Mouse (Mus musculus): Measurements from ENCODE around the gene Trmt112. TPM values are rescaled to one million over a fixed set of nuclear protein-coding genes. Genes with fewer than 3 reads are reported as not detected.

Gene Trmt112
- polyA plus RNA-seq, 1 experiment = 344 TPM

DNA sequence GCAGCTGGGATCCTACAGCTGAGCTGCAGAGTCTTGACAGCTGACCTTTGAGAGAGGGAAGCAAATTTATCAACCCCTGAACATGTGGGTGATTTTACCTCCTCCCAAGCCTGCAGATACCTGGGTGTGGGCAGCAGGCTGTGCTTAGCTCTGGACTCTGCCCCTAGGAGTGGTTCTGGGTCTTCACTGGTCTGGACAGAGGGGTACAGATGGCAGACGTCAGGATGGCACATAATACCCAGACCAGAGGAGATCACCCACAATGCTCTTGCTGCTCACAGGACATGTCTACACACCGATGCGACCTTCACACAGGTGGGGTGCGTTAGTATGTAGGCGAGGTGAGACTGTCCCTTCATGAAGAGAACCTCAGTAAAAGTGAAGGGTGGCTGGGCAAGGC lies 40.0 kb downstream of the Trmt112 start:
- TF ChIP-seq GATA1 (IDR thresholded peaks at IDR 0.05; ENCODE audit: low read length) = no peak

DNA sequence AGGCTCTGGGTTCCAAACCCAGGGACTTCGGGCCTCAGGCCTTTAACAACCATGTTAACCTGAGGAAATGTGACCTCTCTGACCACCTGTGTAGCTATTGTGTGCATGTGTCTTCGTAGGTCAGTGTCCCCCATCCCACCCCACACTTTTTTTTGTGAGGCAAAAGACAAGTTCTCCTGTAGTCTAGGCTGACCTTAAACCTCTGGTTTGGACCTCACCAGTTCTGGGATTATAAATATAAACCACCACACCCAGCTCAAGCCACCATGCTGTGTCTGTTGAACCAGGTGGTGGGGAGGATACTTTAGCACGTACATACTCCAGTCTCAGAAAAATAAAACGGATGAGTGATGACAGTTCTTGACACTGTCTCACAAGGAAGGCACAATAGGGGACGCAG lies 40.5 kb downstream of the Trmt112 start:
- TF ChIP-seq GATA1 (IDR thresholded peaks at IDR 0.05; ENCODE audit: low read length) = no peak

GRCm38 (mm10) chr19:6950613-6951153 lies 41.2 kb downstream of the Trmt112 start:
- no peak for TF ChIP-seq GATA1 (IDR thresholded peaks at IDR 0.05; ENCODE audit: low read length)

DNA sequence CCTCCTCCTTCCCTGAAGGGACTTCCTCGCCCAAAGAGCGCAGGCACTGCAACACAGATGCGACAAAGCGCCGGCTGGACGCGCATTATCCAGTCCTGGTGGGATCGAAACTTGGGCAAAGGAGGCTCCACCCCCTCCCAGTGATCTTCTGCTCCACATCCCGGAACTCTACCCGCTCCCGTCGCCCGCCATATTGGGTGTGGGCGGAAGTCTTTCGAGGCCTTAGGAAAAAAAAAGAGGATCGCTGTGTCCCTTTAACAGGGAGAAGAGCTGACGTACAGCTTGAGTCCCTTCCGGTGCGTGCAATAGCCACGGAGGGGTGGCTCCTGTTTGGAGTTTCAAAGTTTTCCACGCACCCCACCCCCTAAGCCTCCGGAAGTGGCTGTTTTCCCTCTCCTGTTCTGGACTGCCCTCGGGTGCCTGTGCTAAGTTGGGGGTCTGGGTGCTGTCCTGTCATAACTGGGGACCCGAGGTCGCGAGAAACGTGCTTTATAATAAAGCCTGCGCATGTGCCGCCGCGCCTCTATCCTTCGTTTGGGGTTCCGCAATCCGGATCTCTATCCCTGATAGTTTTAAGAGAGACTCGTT lies 42.0 kb downstream of the Trmt112 start:
- no peak for TF ChIP-seq GATA1 (IDR thresholded peaks at IDR 0.05; ENCODE audit: low read length)

GRCm38 (mm10) chr19:6951994-6952711 lies 42.7 kb downstream of the Trmt112 start:
- TF ChIP-seq GATA1 (IDR thresholded peaks at IDR 0.05; ENCODE audit: low read length) = no peak

GRCm38 (mm10) chr19:6952712-6953037 lies 43.2 kb downstream of the Trmt112 start:
- TF ChIP-seq GATA1 (IDR thresholded peaks at IDR 0.05; ENCODE audit: low read length) = no peak

GRCm38 (mm10) chr19:6954046-6954445 lies 44.5 kb downstream of the Trmt112 start:
- TF ChIP-seq GATA1 (IDR thresholded peaks at IDR 0.05; ENCODE audit: low read length) = no peak

DNA sequence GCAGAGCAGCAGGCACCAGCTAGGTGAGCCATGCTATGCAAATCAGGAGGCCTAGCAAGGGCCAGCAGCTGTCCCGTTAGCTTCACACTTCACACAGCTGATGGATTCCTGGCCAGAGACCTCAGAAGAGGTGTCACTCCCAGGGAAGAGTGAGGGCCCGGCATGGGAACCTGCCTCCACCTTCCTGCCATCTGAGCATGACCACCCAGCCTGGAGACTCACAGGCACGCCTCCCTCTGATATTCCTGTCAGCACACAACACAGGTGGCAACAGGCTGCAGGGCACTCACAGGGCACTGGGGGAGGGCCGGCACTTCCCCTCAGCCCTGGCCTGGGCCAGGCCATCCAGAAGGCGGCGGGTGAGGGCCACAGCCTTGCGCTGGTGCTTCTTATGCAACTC lies 45.9 kb downstream of the Trmt112 start:
- TF ChIP-seq GATA1 (IDR thresholded peaks at IDR 0.05; ENCODE audit: low read length) = no peak

DNA sequence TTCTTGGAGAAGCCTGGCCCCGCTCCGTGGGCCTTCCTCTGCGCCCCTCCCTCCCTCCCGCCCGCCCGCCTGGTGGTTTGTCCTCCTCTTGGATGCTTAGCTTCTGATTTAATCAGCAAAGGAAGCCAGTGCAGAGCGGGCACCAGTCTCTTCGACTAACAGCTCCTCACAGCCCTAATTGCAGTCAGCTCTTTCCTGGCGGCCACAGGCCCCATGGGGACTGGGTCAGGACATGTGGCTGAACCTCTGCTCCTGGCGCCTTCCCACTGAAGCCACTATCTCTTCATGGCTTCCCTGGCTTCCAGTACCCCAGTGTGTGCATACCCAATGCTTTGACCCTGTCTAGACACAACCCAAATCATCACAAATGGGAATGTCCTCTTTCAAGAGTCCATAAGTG lies 47.0 kb downstream of the Trmt112 start:
- TF ChIP-seq GATA1 (IDR thresholded peaks at IDR 0.05; ENCODE audit: low read length) = no peak

Other genes starting within 250 kb of the Trmt112 start
- 50.6 and 57.4 TPM in 2 replicates for gene Rps6ka4, start 69.1 kb upstream of the Trmt112 start, polyA plus RNA-seq (2012)
- 73.0 and 102 TPM in 2 replicates for gene Ccdc88b, start 51.5 kb upstream of the Trmt112 start, polyA plus RNA-seq (2012)
- 190 and 217 TPM in 2 replicates for gene Prdx5, start 408 bp downstream of the Trmt112 start, polyA plus RNA-seq (2012)
- 31.8 and 38.0 TPM in 2 replicates for gene Esrra, start 12.1 kb downstream of the Trmt112 start, polyA plus RNA-seq (2012)
- not detected in 2 replicates for gene Catsperz, start 15.7 kb downstream of the Trmt112 start, polyA plus RNA-seq (2012)
- 0.05 TPM in 1 of 2 replicates, not detected in the other for gene Kcnk4, start 24.8 kb downstream of the Trmt112 start, polyA plus RNA-seq (2012)
- 88.9 and 90.9 TPM in 2 replicates for gene Bad, start 32.2 kb downstream of the Trmt112 start, polyA plus RNA-seq (2012)
- gene Gpr137, start 32.8 kb downstream of the Trmt112 start, polyA plus RNA-seq (2012) = 46.8 and 52.9 TPM in 2 replicates
- 628 and 766 TPM in 2 replicates for gene Ppp1r14b, start 65.3 kb downstream of the Trmt112 start, polyA plus RNA-seq (2012)
- 23.1 and 24.7 TPM in 2 replicates for gene Plcb3, start 66.8 kb downstream of the Trmt112 start, polyA plus RNA-seq (2012)
- gene Fkbp2, start 70.8 kb downstream of the Trmt112 start, polyA plus RNA-seq (2012) = 182 and 256 TPM in 2 replicates
- 158 and 169 TPM in 2 replicates for gene Vegfb, start 78.0 kb downstream of the Trmt112 start, polyA plus RNA-seq (2012)
- gene Dnajc4, start 82.9 kb downstream of the Trmt112 start, polyA plus RNA-seq (2012) = 20.6 and 23.1 TPM in 2 replicates
- gene Nudt22, start 86.4 kb downstream of the Trmt112 start, polyA plus RNA-seq (2012) = 30.5 and 39.5 TPM in 2 replicates
- gene Trpt1, start 86.4 kb downstream of the Trmt112 start, polyA plus RNA-seq (2012) = 1.0 and 1.7 TPM in 2 replicates
- gene Fermt3, start 109.8 kb downstream of the Trmt112 start, polyA plus RNA-seq (2012) = 903 and 1,003 TPM in 2 replicates
- gene Stip1, start 130.3 kb downstream of the Trmt112 start, polyA plus RNA-seq (2012) = 144 and 252 TPM in 2 replicates
- 13.8 and 18.3 TPM in 2 replicates for gene Macrod1, start 147.1 kb downstream of the Trmt112 start, polyA plus RNA-seq (2012)
- not detected in 2 replicates for gene Flrt1, start 196.0 kb downstream of the Trmt112 start, polyA plus RNA-seq (2012)